Mouse (Mus musculus): ENCODE data around the gene Tmem63a. TPM values are rescaled to one million over a fixed set of nuclear protein-coding genes. Genes with fewer than 3 reads are reported as not detected.
A peak's percentile ranks its signal among the peaks of the same experiment; 100 is the strongest.

The Tmem63a gene
- polyA plus RNA-seq, 1 experiment: 26.9 TPM

GRCm38 (mm10) chr1:181016532-181017131, 74.5 kb downstream of the Tmem63a start:
- H3K27ac ChIP-seq (ENCODE audit: insufficient read depth, low read length): no peak overlapping the region
- peak overlapping the region; percentile 62 for H3K4me3 ChIP-seq (ENCODE audit: low read depth, low read length)
- peak overlapping the region; percentile 25 for H3K9ac ChIP-seq (ENCODE audit: low read depth, poor library complexity, severe bottlenecking)
- H3K36me3 ChIP-seq (ENCODE audit: control insufficient read depth, insufficient read depth, low read length, poor library complexity, severe bottlenecking): no peaks in the 10 kb centered on the region
- no peak for TF ChIP-seq EP300 (IDR thresholded peaks at IDR 0.05; ENCODE audit: insufficient read depth, low read depth, low read length)
- no peak for TF ChIP-seq POLR2A (IDR thresholded peaks at IDR 0.05; ENCODE audit: insufficient read depth, low read length)
- no peak for TF ChIP-seq CTCF (IDR thresholded peaks at IDR 0.05; ENCODE audit: low read depth, low read length)
- H3K4me1 ChIP-seq (ENCODE audit: control insufficient read depth, insufficient read depth, low read length): peaks cover 2% of the 10 kb centered on the region
- no peaks in the 10 kb centered on the region for H3K9me3 ChIP-seq (replicated peaks; ENCODE audit: control insufficient read depth, insufficient read depth, low read length, poor library complexity, severe bottlenecking)
- no peaks in the 10 kb centered on the region for H3K27me3 ChIP-seq (ENCODE audit: control insufficient read depth, insufficient read depth, low read length, poor library complexity, severe bottlenecking)

GRCm38 (mm10) chr1:181017212-181017711, 75.1 kb downstream of the Tmem63a start:
- Histone ChIP-seq H3K36me3 (ENCODE audit: control insufficient read depth, insufficient read depth, low read length, poor library complexity, severe bottlenecking) (no peaks in the 10 kb centered on the region), H3K27ac (ENCODE audit: insufficient read depth, low read length) (no peak overlapping the region), H3K9me3 (replicated peaks; ENCODE audit: control insufficient read depth, insufficient read depth, low read length, poor library complexity, severe bottlenecking) (no peaks in the 10 kb centered on the region), H3K4me1 (ENCODE audit: control insufficient read depth, insufficient read depth, low read length) (peaks cover 2% of the 10 kb centered on the region), H3K4me3 (ENCODE audit: low read depth, low read length) (peak overlapping the region; percentile 62), H3K9ac (ENCODE audit: low read depth, poor library complexity, severe bottlenecking) (peak overlapping the region; percentile 25), H3K27me3 (ENCODE audit: control insufficient read depth, insufficient read depth, low read length, poor library complexity, severe bottlenecking) (no peaks in the 10 kb centered on the region)
- TF ChIP-seq CTCF (IDR thresholded peaks at IDR 0.05; ENCODE audit: low read depth, low read length): no peak
- TF ChIP-seq EP300 (IDR thresholded peaks at IDR 0.05; ENCODE audit: insufficient read depth, low read depth, low read length): no peak
- no peak for TF ChIP-seq POLR2A (IDR thresholded peaks at IDR 0.05; ENCODE audit: insufficient read depth, low read length)

GRCm38 (mm10) chr1:181017890-181018420, 75.8 kb downstream of the Tmem63a start:
- Histone ChIP-seq H3K4me3 (ENCODE audit: low read depth, low read length) (peak overlapping the region; percentile 32), H3K27me3 (ENCODE audit: control insufficient read depth, insufficient read depth, low read length, poor library complexity, severe bottlenecking) (no peaks in the 10 kb centered on the region), H3K9ac (ENCODE audit: low read depth, poor library complexity, severe bottlenecking) (peak overlapping the region; percentile 17)

GRCm38 (mm10) chr1:181020756-181021487, 78.8 kb downstream of the Tmem63a start, which contains the start of gene Ephx1:
Gene Ephx1 (minus strand): TSS chr1:181020904.
- TF ChIP-seq POLR2A (IDR thresholded peaks at IDR 0.05; ENCODE audit: insufficient read depth, low read length) (no peak), CTCF (IDR thresholded peaks at IDR 0.05; ENCODE audit: low read depth, low read length) (no peak), EP300 (IDR thresholded peaks at IDR 0.05; ENCODE audit: insufficient read depth, low read depth, low read length) (no peak)
- Histone ChIP-seq H3K36me3 (ENCODE audit: control insufficient read depth, insufficient read depth, low read length, poor library complexity, severe bottlenecking) (no peaks in the 10 kb centered on the region), H3K9ac (ENCODE audit: low read depth, poor library complexity, severe bottlenecking) (no peak within 1 kb of the TSS), H3K9me3 (replicated peaks; ENCODE audit: control insufficient read depth, insufficient read depth, low read length, poor library complexity, severe bottlenecking) (no peaks in the 10 kb centered on the region), H3K27me3 (ENCODE audit: control insufficient read depth, insufficient read depth, low read length, poor library complexity, severe bottlenecking) (no peaks in the 10 kb centered on the region), H3K4me3 (ENCODE audit: low read depth, low read length) (no peak within 1 kb of the TSS), H3K27ac (ENCODE audit: insufficient read depth, low read length) (no peak within 1 kb of the TSS), H3K4me1 (ENCODE audit: control insufficient read depth, insufficient read depth, low read length) (peaks cover 2% of the 10 kb centered on the region)

More at GRCm38 (mm10) chr1:181017890-181018420, 75.8 kb downstream of the Tmem63a start:
- TF ChIP-seq CTCF (IDR thresholded peaks at IDR 0.05; ENCODE audit: low read depth, low read length) (no peak), POLR2A (IDR thresholded peaks at IDR 0.05; ENCODE audit: insufficient read depth, low read length) (no peak), EP300 (IDR thresholded peaks at IDR 0.05; ENCODE audit: insufficient read depth, low read depth, low read length) (no peak)
- Histone ChIP-seq H3K9me3 (replicated peaks; ENCODE audit: control insufficient read depth, insufficient read depth, low read length, poor library complexity, severe bottlenecking) (no peaks in the 10 kb centered on the region), H3K36me3 (ENCODE audit: control insufficient read depth, insufficient read depth, low read length, poor library complexity, severe bottlenecking) (no peaks in the 10 kb centered on the region), H3K4me1 (ENCODE audit: control insufficient read depth, insufficient read depth, low read length) (peaks cover 2% of the 10 kb centered on the region), H3K27ac (ENCODE audit: insufficient read depth, low read length) (no peak overlapping the region)

- Histone ChIP-seq H3K36me3 (ENCODE audit: control insufficient read depth, insufficient read depth, low read length, poor library complexity, severe bottlenecking) (no peaks in the 10 kb centered on the region), H3K4me3 (ENCODE audit: low read depth, low read length) (no peak overlapping the region), H3K27me3 (ENCODE audit: control insufficient read depth, insufficient read depth, low read length, poor library complexity, severe bottlenecking) (no peaks in the 10 kb centered on the region), H3K27ac (ENCODE audit: insufficient read depth, low read length) (no peak overlapping the region), H3K9me3 (replicated peaks; ENCODE audit: control insufficient read depth, insufficient read depth, low read length, poor library complexity, severe bottlenecking) (no peaks in the 10 kb centered on the region), H3K9ac (ENCODE audit: low read depth, poor library complexity, severe bottlenecking) (no peak overlapping the region), H3K4me1 (ENCODE audit: control insufficient read depth, insufficient read depth, low read length) (no peaks in the 10 kb centered on the region)
- TF ChIP-seq CTCF (IDR thresholded peaks at IDR 0.05; ENCODE audit: low read depth, low read length) (no peak), POLR2A (IDR thresholded peaks at IDR 0.05; ENCODE audit: insufficient read depth, low read length) (no peak)
Observed at GRCm38 (mm10) chr1:181021488-181021865, 79.3 kb downstream of the Tmem63a start.

- TF ChIP-seq CTCF (IDR thresholded peaks at IDR 0.05; ENCODE audit: low read depth, low read length) (peak; percentile 97), EP300 (IDR thresholded peaks at IDR 0.05; ENCODE audit: insufficient read depth, low read depth, low read length) (no peak), POLR2A (IDR thresholded peaks at IDR 0.05; ENCODE audit: insufficient read depth, low read length) (no peak)
- H3K4me1 ChIP-seq (ENCODE audit: control insufficient read depth, insufficient read depth, low read length): no peaks in the 10 kb centered on the region
- H3K9ac ChIP-seq (ENCODE audit: low read depth, poor library complexity, severe bottlenecking): no peak overlapping the region
- no peaks in the 10 kb centered on the region for H3K36me3 ChIP-seq (ENCODE audit: control insufficient read depth, insufficient read depth, low read length, poor library complexity, severe bottlenecking)
- H3K27ac ChIP-seq (ENCODE audit: insufficient read depth, low read length): no peak overlapping the region
- no peak overlapping the region for H3K4me3 ChIP-seq (ENCODE audit: low read depth, low read length)
- no peaks in the 10 kb centered on the region for H3K9me3 ChIP-seq (replicated peaks; ENCODE audit: control insufficient read depth, insufficient read depth, low read length, poor library complexity, severe bottlenecking)
- H3K27me3 ChIP-seq (ENCODE audit: control insufficient read depth, insufficient read depth, low read length, poor library complexity, severe bottlenecking): no peaks in the 10 kb centered on the region
Observed at GRCm38 (mm10) chr1:181022265-181022664, 80.1 kb downstream of the Tmem63a start.

Other genes with a start within 250 kb of the Tmem63a start
- gene Mixl1, start 245.3 kb upstream of the Tmem63a start, polyA plus RNA-seq (2011; ENCODE audit: insufficient read depth, insufficient read length, low read depth, missing spikeins): 0.78 and 1.2 TPM in 2 replicates
- gene Acbd3, start 216.3 kb upstream of the Tmem63a start, polyA plus RNA-seq (2011; ENCODE audit: insufficient read depth, insufficient read length, low read depth, missing spikeins): 44.8 and 47.7 TPM in 2 replicates
- 679 and 698 TPM in 2 replicates for gene H3f3a, start 128.4 kb upstream of the Tmem63a start, polyA plus RNA-seq (2011; ENCODE audit: insufficient read depth, insufficient read length, low read depth, missing spikeins)
- 35.0 and 36.6 TPM in 2 replicates for gene Sde2, start 91.2 kb upstream of the Tmem63a start, polyA plus RNA-seq (2011; ENCODE audit: insufficient read depth, insufficient read length, low read depth, missing spikeins)
- gene Lefty2, start 49.2 kb upstream of the Tmem63a start, polyA plus RNA-seq (2011; ENCODE audit: insufficient read depth, insufficient read length, low read depth, missing spikeins): 117 and 124 TPM in 2 replicates
- 97.4 and 109 TPM in 2 replicates for gene Pycr2, start 38.1 kb upstream of the Tmem63a start, polyA plus RNA-seq (2011; ENCODE audit: insufficient read depth, insufficient read length, low read depth, missing spikeins)
- 53.2 and 60.3 TPM in 2 replicates for gene Lefty1, start 7.3 kb upstream of the Tmem63a start, polyA plus RNA-seq (2011; ENCODE audit: insufficient read depth, insufficient read length, low read depth, missing spikeins)
- gene Ephx1, start 78.6 kb downstream of the Tmem63a start, polyA plus RNA-seq (2011; ENCODE audit: insufficient read depth, insufficient read length, low read depth, missing spikeins): 15.1 and 16.9 TPM in 2 replicates
- not detected in 2 replicates for gene 9130409I23Rik, start 108.9 kb downstream of the Tmem63a start, polyA plus RNA-seq (2011; ENCODE audit: insufficient read depth, insufficient read length, low read depth, missing spikeins)
- 96.4 and 102 TPM in 2 replicates for gene Nvl, start 201.9 kb downstream of the Tmem63a start, polyA plus RNA-seq (2011; ENCODE audit: insufficient read depth, insufficient read length, low read depth, missing spikeins)
- 113 and 119 TPM in 2 replicates for gene Cnih4, start 202.3 kb downstream of the Tmem63a start, polyA plus RNA-seq (2011; ENCODE audit: insufficient read depth, insufficient read length, low read depth, missing spikeins)